Mouse (Mus musculus): ENCODE measurements around the gene Tbpl1. TPM values are rescaled to one million over a fixed set of nuclear protein-coding genes. Genes with fewer than 3 reads are reported as not detected.

The Tbpl1 gene
- total RNA-seq, 1 experiment from 2014 or later: 31.2 TPM

Other genes starting within 250 kb of the Tbpl1 start
- gene Slc2a12, start 86.9 kb downstream of the Tbpl1 start, total RNA-seq (2017): not detected in 2 replicates
- gene Tcf21, start 88.2 kb upstream of the Tbpl1 start, total RNA-seq (2017): not detected in 2 replicates